Mouse (Mus musculus): Measurements from ENCODE around the gene Olfr466. TPM values are rescaled to one million over a fixed set of nuclear protein-coding genes. Genes with fewer than 3 reads are reported as not detected.

Olfr466 gene
- polyA plus RNA-seq (2014; fragmentation: Illumina TruSeq; extraction: RNeasy Lipid Tissue Mini Kit (QIAGEN cat#74804); ENCODE audit: low read depth, low replicate concordance): not detected

DNA sequence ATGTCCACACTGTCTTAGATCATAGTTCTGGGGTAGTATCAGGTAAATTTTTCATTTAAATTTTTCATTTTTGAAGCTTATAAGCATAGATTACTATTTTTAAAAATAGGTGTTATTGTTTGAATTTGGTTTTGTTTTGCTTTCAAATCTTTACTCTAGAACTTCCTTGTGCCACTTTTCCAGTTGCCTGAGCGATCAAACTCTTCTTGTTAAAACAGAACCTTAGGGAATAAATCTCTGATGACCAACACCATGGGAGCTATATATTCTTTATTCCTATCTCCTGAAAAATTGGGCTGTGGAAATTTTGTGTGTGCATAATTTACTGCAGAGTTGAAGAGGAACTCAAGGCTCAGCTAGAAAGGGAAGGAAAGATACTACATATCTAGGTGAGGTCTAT, at the start of gene Olfr466:
Gene Olfr466 (plus strand): TSS at position 301 of the 400 bp plus-strand sequence.

DNA sequence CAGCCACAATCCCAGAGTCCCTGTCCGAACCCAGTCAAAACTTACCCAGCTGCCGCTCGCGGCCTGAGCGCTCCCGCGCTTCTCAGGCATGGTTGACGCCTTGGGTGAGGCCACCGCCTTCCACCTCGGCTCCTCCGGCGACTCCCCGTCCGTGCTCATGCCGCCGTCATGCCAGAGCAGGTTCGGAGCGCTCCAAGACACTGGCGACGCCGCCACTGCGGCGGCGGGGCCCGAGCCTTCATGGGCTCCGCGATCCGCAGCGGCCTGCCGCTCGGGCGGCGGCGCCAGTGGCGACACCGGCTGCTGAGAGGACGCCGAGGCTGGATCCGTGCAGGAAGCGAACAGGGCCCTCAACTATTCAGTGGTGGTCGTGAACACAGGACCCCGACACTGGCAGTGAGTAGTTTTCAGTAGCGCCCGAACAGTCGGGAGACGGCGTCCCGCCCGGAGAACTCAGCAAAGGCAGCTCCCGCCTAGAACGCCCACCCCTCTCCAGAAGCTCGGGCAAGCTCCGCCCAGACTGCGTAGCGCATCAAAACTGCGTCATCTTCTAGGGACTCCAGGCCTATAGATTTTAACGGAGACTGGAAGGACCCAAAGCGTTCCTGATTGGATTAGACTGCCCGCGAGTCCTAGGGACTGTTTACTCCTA, 37.5 kb upstream of the Olfr466 start, which contains the start of gene Mfsd14b:
Gene Mfsd14b (minus strand): TSS at position 517 of the 652 bp plus-strand sequence.

DNA sequence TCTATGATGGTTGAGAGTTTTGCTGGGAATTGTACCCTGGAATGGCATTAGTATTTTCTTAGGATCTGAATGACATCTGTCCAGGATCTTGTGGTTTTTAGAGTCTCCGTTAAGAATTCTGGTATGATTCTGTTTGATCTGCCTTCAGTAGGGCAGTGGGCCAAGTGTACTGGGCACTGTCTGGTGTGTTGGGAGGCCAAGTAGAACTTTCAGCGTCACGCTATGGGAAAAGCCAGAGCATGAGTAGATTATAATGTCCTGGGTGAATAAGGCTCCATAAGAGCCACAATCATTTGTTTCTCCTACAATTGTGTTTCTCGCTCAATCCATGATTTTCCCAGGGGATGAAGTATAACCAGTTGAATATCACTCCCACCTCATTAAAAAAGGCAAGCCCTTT, 12.3 kb upstream of the Olfr466 start, which contains the start of gene Olfr465-ps1:
Gene Olfr465-ps1 (plus strand): TSS at position 301 of the 400 bp plus-strand sequence.

Other genes starting within 250 kb of the Olfr466 start
- gene Cntnap3, start 246.3 kb upstream of the Olfr466 start, polyA plus RNA-seq (2014; fragmentation: Illumina TruSeq; extraction: RNeasy Lipid Tissue Mini Kit (QIAGEN cat#74804); ENCODE audit: low read depth, low replicate concordance): 0.24 TPM
- gene Spata31, start 232.8 kb upstream of the Olfr466 start, polyA plus RNA-seq (2014; fragmentation: Illumina TruSeq; extraction: RNeasy Lipid Tissue Mini Kit (QIAGEN cat#74804); ENCODE audit: low read depth, low replicate concordance): 410 TPM
- gene Spata31d1c, start 117.2 kb upstream of the Olfr466 start, polyA plus RNA-seq (2014; fragmentation: Illumina TruSeq; extraction: RNeasy Lipid Tissue Mini Kit (QIAGEN cat#74804); ENCODE audit: low read depth, low replicate concordance): 97.2 TPM
- 20.3 TPM for gene Prss47, start 97.5 kb upstream of the Olfr466 start, polyA plus RNA-seq (2014; fragmentation: Illumina TruSeq; extraction: RNeasy Lipid Tissue Mini Kit (QIAGEN cat#74804); ENCODE audit: low read depth, low replicate concordance)
- gene Mfsd14b, start 37.3 kb upstream of the Olfr466 start, polyA plus RNA-seq (2014; fragmentation: Illumina TruSeq; extraction: RNeasy Lipid Tissue Mini Kit (QIAGEN cat#74804); ENCODE audit: low read depth, low replicate concordance): 12.6 TPM
- gene Olfr465-ps1, start 12.2 kb upstream of the Olfr466 start, polyA plus RNA-seq (2014; fragmentation: Illumina TruSeq; extraction: RNeasy Lipid Tissue Mini Kit (QIAGEN cat#74804); ENCODE audit: low read depth, low replicate concordance): not detected
- 4.2 TPM for gene Nlrp4f, start 55.7 kb downstream of the Olfr466 start, polyA plus RNA-seq (2014; fragmentation: Illumina TruSeq; extraction: RNeasy Lipid Tissue Mini Kit (QIAGEN cat#74804); ENCODE audit: low read depth, low replicate concordance)
- 1.7 TPM for gene Gm10775, start 109.3 kb downstream of the Olfr466 start, polyA plus RNA-seq (2014; fragmentation: Illumina TruSeq; extraction: RNeasy Lipid Tissue Mini Kit (QIAGEN cat#74804); ENCODE audit: low read depth, low replicate concordance)
- gene Zfp369, start 128.6 kb downstream of the Olfr466 start, polyA plus RNA-seq (2014; fragmentation: Illumina TruSeq; extraction: RNeasy Lipid Tissue Mini Kit (QIAGEN cat#74804); ENCODE audit: low read depth, low replicate concordance): 8.1 TPM

Data from testis, adult 10 weeks (tissue).